Mouse (Mus musculus) ES-E14 (cell line): Measurements from ENCODE around the gene Dolk.

Source experiments
- CHD2 ChIP-seq: IDR thresholded peaks from 2 replicates; pipeline ENCODE4 v1.6.1; 2014; ENCODE audit warnings: mild to moderate bottlenecking, low read depth, low read length, inconsistent platforms
- HCFC1 ChIP-seq: IDR thresholded peaks from 2 replicates; pipeline ENCODE4 v1.6.1; 2012; ENCODE audit warnings: low read length, inconsistent platforms, borderline replicate concordance; ENCODE audit not compliant: insufficient read depth
- MAFK ChIP-seq: IDR thresholded peaks from 2 replicates; pipeline ENCODE4 v1.6.1; 2014; ENCODE audit warnings: mild to moderate bottlenecking, low read depth, low read length, inconsistent platforms; ENCODE audit not compliant: insufficient read depth
- ZC3H11A ChIP-seq: IDR thresholded peaks from 2 replicates; pipeline ENCODE4 v1.6.1; 2012; ENCODE audit warnings: low read depth, mild to moderate bottlenecking, inconsistent platforms, low read length, borderline replicate concordance
- ZNF384 ChIP-seq: IDR thresholded peaks from 2 replicates; pipeline ENCODE4 v1.6.1; 2012; ENCODE audit warnings: low read depth, low read length, inconsistent platforms

GRCm38 (mm10) chr2:30270134-30270533, 16.0 kb downstream of the Dolk start:
- TF ChIP-seq HCFC1 (no peak), CHD2 (no peak), ZC3H11A (peak; percentile 49; the same call in 1 of the 2 replicates), ZNF384 (0 out of 2 replicates have a peak, but pooled peaks have one; percentile 21), MAFK (no peak)
